Mouse (Mus musculus): ENCODE data around the gene Rem2. TPM values are rescaled to one million over a fixed set of nuclear protein-coding genes. Genes with fewer than 3 reads are reported as not detected.

The Rem2 gene
- total and polyA plus RNA-seq, 3 experiments = 4.8 to 38.8 TPM; not detected in 1

DNA sequence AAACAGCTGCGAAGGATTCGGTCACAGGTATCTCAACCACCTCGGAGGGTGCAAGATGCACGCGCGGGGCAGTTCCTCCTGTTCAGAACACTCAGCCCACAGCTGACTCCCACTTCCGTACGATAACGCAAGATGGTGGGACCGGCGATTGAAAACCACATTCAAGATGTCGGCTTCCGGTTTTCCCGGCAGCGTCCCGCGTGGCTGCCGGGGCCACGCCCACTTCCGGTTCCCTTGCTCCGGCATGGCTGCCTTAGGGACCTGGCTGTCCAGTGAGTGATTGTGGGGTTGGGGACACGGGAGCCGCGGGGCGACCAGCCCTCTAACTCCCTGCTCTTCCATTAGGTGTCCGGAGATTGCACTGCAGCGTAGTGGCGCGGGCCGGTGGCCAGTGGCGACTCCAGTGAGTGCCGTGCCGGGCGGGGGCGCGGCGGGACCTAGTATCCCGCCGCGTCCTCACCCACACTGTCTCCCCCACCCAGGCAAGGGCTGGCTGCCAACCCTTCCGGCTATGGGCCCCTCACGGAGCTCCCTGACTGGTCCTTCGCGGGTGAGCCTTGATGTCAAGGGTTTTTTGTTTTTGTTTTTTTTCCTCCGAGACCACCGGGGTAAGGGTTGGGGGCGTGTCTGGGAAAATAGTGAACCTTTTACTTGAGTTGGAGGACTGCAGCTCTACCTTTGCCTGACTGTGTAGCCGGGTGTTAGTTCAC is 49.1 kb upstream of the Rem2 start, which contains the start of gene Mrpl52 (continued):
- TF ChIP-seq NELFE (IDR thresholded peaks at IDR 0.05; ENCODE audit: low read depth, low read length) = peak; percentile 81
- peak; percentile 29; the same call in 1 of the 2 replicates for TF ChIP-seq POLR2AphosphoS2 (IDR thresholded peaks at IDR 0.05; ENCODE audit: low read length)
- peak; percentile 86 to 92 for TF ChIP-seq POLR2A (IDR thresholded peaks at IDR 0.05; ENCODE audit: control insufficient read depth in 1 of 2, insufficient read depth in 1 of 2, low read depth in 1 of 2, low read length in 2 of 2, poor library complexity in 1 of 2)
- TF ChIP-seq TBP (IDR thresholded peaks at IDR 0.05; ENCODE audit: low read depth, low read length) = peak; percentile 88
- peak; percentile 59 for TF ChIP-seq MYB (IDR thresholded peaks at IDR 0.05; ENCODE audit: low read depth, low read length)
- peak; percentile 98 for TF ChIP-seq SIN3A (IDR thresholded peaks at IDR 0.05; ENCODE audit: low read length)
- TF ChIP-seq TCF12 (IDR thresholded peaks at IDR 0.05; ENCODE audit: low read depth, low read length) = peak; percentile 82
- no peak for TF ChIP-seq SMC3 (IDR thresholded peaks at IDR 0.05; ENCODE audit: low read depth, low read length)
- TF ChIP-seq MYC (IDR thresholded peaks at IDR 0.05; ENCODE audit: low read depth, low read length) = peak; percentile 95
- 0 out of 2 replicates have a peak, but pooled peaks have one; percentile 6 for TF ChIP-seq JUND (IDR thresholded peaks at IDR 0.05; ENCODE audit: low read depth, low read length)
- TF ChIP-seq UBTF (IDR thresholded peaks at IDR 0.05; ENCODE audit: borderline replicate concordance, insufficient read depth, low read depth, low read length) = no peak
- TF ChIP-seq BHLHE40 (IDR thresholded peaks at IDR 0.05; ENCODE audit: borderline replicate concordance, low read depth, low read length) = peak; percentile 90
- TF ChIP-seq MAFK (IDR thresholded peaks at IDR 0.05; ENCODE audit: borderline replicate concordance, low read depth, low read length) = no peak
- no peak for TF ChIP-seq GABPA (IDR thresholded peaks at IDR 0.05; ENCODE audit: low read depth, low read length)
- peak; percentile 89 for TF ChIP-seq ELF1 (IDR thresholded peaks at IDR 0.05; ENCODE audit: low read depth, low read length)
- TF ChIP-seq MXI1 (IDR thresholded peaks at IDR 0.05; ENCODE audit: low read depth, low read length) = peak; percentile 97
- TF ChIP-seq POLR2AphosphoS5 (IDR thresholded peaks at IDR 0.05; ENCODE audit: borderline replicate concordance, low read depth, low read length) = no peak
- peak; percentile 100 for TF ChIP-seq ETS1 (IDR thresholded peaks at IDR 0.05; ENCODE audit: low read depth, low read length)
- peak; percentile 48; the same call in 1 of the 2 replicates for TF ChIP-seq E2F4 (IDR thresholded peaks at IDR 0.05; ENCODE audit: borderline replicate concordance, low read depth, low read length)
- TF ChIP-seq CHD2 (IDR thresholded peaks at IDR 0.05; ENCODE audit: low read length) = no peak
- peak; percentile 68 for TF ChIP-seq USF1 (IDR thresholded peaks at IDR 0.05; ENCODE audit: low read depth, low read length)

DNA sequence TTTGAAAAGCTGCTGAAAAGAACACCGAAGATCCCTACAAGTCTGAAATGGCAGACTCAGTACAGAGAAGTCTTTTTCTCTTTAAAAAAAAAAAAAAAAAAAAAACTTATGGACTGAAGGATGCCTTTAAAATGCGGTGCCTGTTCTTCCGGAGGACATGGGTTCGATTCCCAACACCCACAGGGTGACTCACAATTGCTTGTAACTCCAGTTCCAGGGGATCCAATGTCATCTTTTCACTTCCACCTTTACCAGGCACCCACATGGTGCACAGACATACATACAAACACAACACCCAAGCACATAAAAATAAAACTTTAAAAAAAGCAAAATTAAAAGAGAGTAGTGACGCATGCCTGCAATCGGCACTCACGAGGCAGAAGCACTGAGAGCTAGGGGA is 48.2 kb upstream of the Rem2 start:
- H3K4me1 ChIP-seq (ENCODE audit: control insufficient read depth in 1 of 2, insufficient read depth in 2 of 2, low read length in 2 of 2) = peaks cover 5 to 42% of the 10 kb centered on the region in 2 experiments; a peak in 3 of 4 replicates
- no peak for TF ChIP-seq ZMIZ1 (IDR thresholded peaks at IDR 0.05; ENCODE audit: low read depth, low read length)
- peak; percentile 69; the same call in 1 of the 2 replicates for TF ChIP-seq ZNF384 (IDR thresholded peaks at IDR 0.05; ENCODE audit: low read depth, low read length)
- TF ChIP-seq MYC (IDR thresholded peaks at IDR 0.05; ENCODE audit: low read depth, low read length) = 0 out of 2 replicates have a peak, but pooled peaks have one; percentile 43
- H3K9ac ChIP-seq (ENCODE audit: control insufficient read depth, low read depth, low read length, poor library complexity, severe bottlenecking) = peak overlapping the region; percentile 94
- H3K36me3 ChIP-seq (ENCODE audit: control insufficient read depth in 1 of 2, insufficient read depth in 2 of 2, low read length in 2 of 2) = peaks cover 0 to 45% of the 10 kb centered on the region in 2 experiments; a peak in 2 of 4 replicates
- peak overlapping the region; percentile 67 to 92 for H3K4me3 ChIP-seq (ENCODE audit: control insufficient read depth in 1 of 2, insufficient read depth in 1 of 2, low read depth in 2 of 2, low read length in 2 of 2)
- H3K79me2 ChIP-seq (ENCODE audit: control insufficient read depth, insufficient read depth, low read length, poor library complexity) = peaks cover 39% of the 10 kb centered on the region
- peak; percentile 70 for DNase-seq (ENCODE audit: low read depth, low spot score)
- no peaks in the 10 kb centered on the region for H3K27me3 ChIP-seq (ENCODE audit: control insufficient read depth in 1 of 2, insufficient read depth in 2 of 2, low read length in 2 of 2)
- H3K27ac ChIP-seq (ENCODE audit: control insufficient read depth, low read depth, low read length) = peak overlapping the region; percentile 100
- no peaks in the 10 kb centered on the region for H3K9me3 ChIP-seq (replicated peaks; ENCODE audit: insufficient read depth, low read length)

Measured in MEL (cell line).